ENCODE assay signal across 13 mouse cellular contexts in genomic region chr14:121884150-121884797, GRCm38 (mm10). TPM values are rescaled to one million over a fixed set of nuclear protein-coding genes. Genes with fewer than 3 reads are reported as not detected.
DNase-seq lines count a peak whose midpoint lies in the region; ATAC-seq and TF ChIP-seq lines count a peak whose summit lies in the region.
"Had no signal": no experiment of that assay in that cellular context is flagged by ENCODE, and none has a peak within 500 bp of the region (broad histone marks: within the 10 kb centered on the region; RNA-seq: fewer than 3 reads in every experiment).

No protein-coding gene starts in this region.

- H3K4me1 ChIP-seq in kidney, embryonic 14.5 days (ENCODE audit: control insufficient read depth, insufficient read depth, low read length), result peaks cover 12% of the 10 kb centered on the region; the same call in 1 of the 2 replicates
- peaks cover 3% of the 10 kb centered on the region; the same call in 1 of the 2 replicates for H3K4me1 ChIP-seq in stomach, postnatal 0 days (replicated peaks; ENCODE audit: control insufficient read depth, insufficient read depth)
- H3K4me1 ChIP-seq in midbrain, embryonic 14.5 days (ENCODE audit: control insufficient read depth, insufficient read depth, low read length), result peaks cover 9% of the 10 kb centered on the region; the same call in 1 of the 2 replicates
- H3K4me1 ChIP-seq in hindbrain, embryonic 13.5 days (replicated peaks), result peaks cover 22% of the 10 kb centered on the region

- TF ChIP-seq CTCF in stomach, postnatal 0 days (IDR thresholded peaks at IDR 0.05; ENCODE audit: low read depth), result no peak

- no peak overlapping the region for H3K4me2 ChIP-seq in kidney, embryonic 14.5 days (replicated peaks; ENCODE audit: low read depth, low read length)
- H3K4me2 ChIP-seq in stomach, postnatal 0 days (replicated peaks; ENCODE audit: low read depth), result no peak overlapping the region
- H3K4me2 ChIP-seq in midbrain, embryonic 14.5 days (ENCODE audit: low read length), result no peak overlapping the region
- H3K4me2 ChIP-seq in hindbrain, embryonic 13.5 days, result no peak overlapping the region
- H3K4me2 ChIP-seq: liver, embryonic 11.5 days had no signal

- H3K9me3 ChIP-seq in kidney, embryonic 14.5 days (ENCODE audit: control insufficient read depth, low read length), result no peaks in the 10 kb centered on the region
- no peaks in the 10 kb centered on the region for H3K9me3 ChIP-seq in stomach, postnatal 0 days (ENCODE audit: control insufficient read depth, low read length)
- H3K9me3 ChIP-seq in midbrain, embryonic 14.5 days (ENCODE audit: control insufficient read depth, low read length), result no peaks in the 10 kb centered on the region
- no peaks in the 10 kb centered on the region for H3K9me3 ChIP-seq in hindbrain, embryonic 13.5 days
- H3K9me3 ChIP-seq: megakaryocyte, embryonic 14.5 days had no signal

- WGBS in kidney, embryonic 14.5 days, result 46% methylated on average over 6 of the region's 6 CpGs
- 32% methylated on average over 6 of the region's 6 CpGs for WGBS in stomach, postnatal 0 days
- WGBS in midbrain, embryonic 14.5 days, result 84% methylated on average over 6 of the region's 6 CpGs
- WGBS in hindbrain, embryonic 13.5 days, result 81% methylated on average over 6 of the region's 6 CpGs

- peak; percentile 13 to 16 for DNase-seq in cerebellum, postnatal 10 days
- DNase-seq in cerebellum, adult 9-10 months, result no peak
- peak; percentile 84 for DNase-seq in kidney, postnatal 10 days
- peak; percentile 76 for DNase-seq in kidney, postnatal 14 days
- DNase-seq in stomach, postnatal 0 days (ENCODE audit: low spot score), result peak; percentile 27
- DNase-seq in midbrain, embryonic 14.5 days, result no peak
- DNase-seq: retina, postnatal 1 day; spleen, adult 18-20 months had no signal

- no peak overlapping the region for H3K4me3 ChIP-seq in kidney, embryonic 14.5 days (ENCODE audit: low read length)
- H3K4me3 ChIP-seq in stomach, postnatal 0 days (ENCODE audit: low read depth, low read length), result no peak overlapping the region
- no peak overlapping the region for H3K4me3 ChIP-seq in midbrain, embryonic 14.5 days (replicated peaks; ENCODE audit: low read depth, low read length)
- H3K4me3 ChIP-seq in hindbrain, embryonic 13.5 days, result no peak overlapping the region
- H3K4me3 ChIP-seq: myocyte had no signal

- no peak overlapping the region for H3K27ac ChIP-seq in kidney, embryonic 14.5 days (ENCODE audit: low read depth, low read length)
- H3K27ac ChIP-seq in stomach, postnatal 0 days (replicated peaks), result no peak overlapping the region
- H3K27ac ChIP-seq in midbrain, embryonic 14.5 days (replicated peaks; ENCODE audit: low read depth, low read length), result no peak overlapping the region
- no peak overlapping the region for H3K27ac ChIP-seq in hindbrain, embryonic 13.5 days

- no peak for ATAC-seq in kidney, embryonic 14.5 days (ENCODE audit: low FRiP score, low TSS enrichment)
- ATAC-seq in stomach, postnatal 0 days (ENCODE audit: low FRiP score, low TSS enrichment), result peak; percentile 33; the same call in 1 of the 2 replicates
- no peak for ATAC-seq in midbrain, embryonic 14.5 days (ENCODE audit: low FRiP score, low TSS enrichment)
- ATAC-seq in hindbrain, embryonic 13.5 days (ENCODE audit: low FRiP score), result no peak

- TF ChIP-seq EP300 in stomach, postnatal 0 days (optimal IDR thresholded peaks at IDR 0.05), result no peak

- H3K36me3 ChIP-seq in kidney, embryonic 14.5 days (ENCODE audit: control insufficient read depth, insufficient read depth, low read length), result no peaks in the 10 kb centered on the region
- no peaks in the 10 kb centered on the region for H3K36me3 ChIP-seq in stomach, postnatal 0 days (ENCODE audit: control insufficient read depth, insufficient read depth, low read length)
- peaks cover 3% of the 10 kb centered on the region; the same call in 1 of the 2 replicates for H3K36me3 ChIP-seq in midbrain, embryonic 14.5 days (ENCODE audit: control insufficient read depth, insufficient read depth, low read length)
- H3K36me3 ChIP-seq in hindbrain, embryonic 13.5 days, result peaks cover 6% of the 10 kb centered on the region; the same call in 1 of the 2 replicates

- no peak overlapping the region for H3K9ac ChIP-seq in kidney, embryonic 14.5 days (ENCODE audit: low read depth, low read length)
- H3K9ac ChIP-seq in stomach, postnatal 0 days (ENCODE audit: low read length), result no peak overlapping the region
- H3K9ac ChIP-seq in midbrain, embryonic 14.5 days (replicated peaks; ENCODE audit: low read length), result no peak overlapping the region
- no peak overlapping the region; the same call in 1 of the 2 replicates for H3K9ac ChIP-seq in hindbrain, embryonic 13.5 days

- H3K27me3 ChIP-seq in kidney, embryonic 14.5 days (ENCODE audit: control insufficient read depth, insufficient read depth, low read length), result no peaks in the 10 kb centered on the region
- H3K27me3 ChIP-seq in stomach, postnatal 0 days (ENCODE audit: control insufficient read depth, insufficient read depth, low read length), result no peaks in the 10 kb centered on the region
- H3K27me3 ChIP-seq in midbrain, embryonic 14.5 days (ENCODE audit: control insufficient read depth, insufficient read depth, low read length), result no peaks in the 10 kb centered on the region
- H3K27me3 ChIP-seq in hindbrain, embryonic 13.5 days, result no peaks in the 10 kb centered on the region
- H3K27me3 ChIP-seq: megakaryocyte, embryonic 14.5 days had no signal

RNA-seq across cellular contexts. Expression of gene Ubac2, which starts 5.9 kb away (rescaled TPM):
- 49.4 and 78.2 TPM in 2 replicates for polyA plus RNA-seq in kidney, embryonic 14.5 days (2014; fragmentation: Nextera tagmentation; extraction: Ambion mirVana)
- polyA plus RNA-seq in stomach, postnatal 0 days (2015; fragmentation: Nextera tagmentation; extraction: Ambion mirVana), result 38.5 and 38.6 TPM in 2 replicates
- 37.4 and 52.4 TPM in 2 replicates for polyA plus RNA-seq in midbrain, embryonic 14.5 days (2014; fragmentation: Nextera tagmentation; extraction: Ambion mirVana)
- polyA plus RNA-seq in hindbrain, embryonic 13.5 days (2015; fragmentation: Nextera tagmentation; extraction: Ambion mirVana), result 49.3 and 56.9 TPM in 2 replicates

RNA-seq across cellular contexts. Expression of gene Gpr18, which starts 31.3 kb away (rescaled TPM):
- 0.17 and 0.42 TPM in 2 replicates for polyA plus RNA-seq in kidney, embryonic 14.5 days (2014; fragmentation: Nextera tagmentation; extraction: Ambion mirVana)
- 0.06 and 0.08 TPM in 2 replicates for polyA plus RNA-seq in stomach, postnatal 0 days (2015; fragmentation: Nextera tagmentation; extraction: Ambion mirVana)
- not detected in 2 replicates for polyA plus RNA-seq in midbrain, embryonic 14.5 days (2014; fragmentation: Nextera tagmentation; extraction: Ambion mirVana)
- polyA plus RNA-seq in hindbrain, embryonic 13.5 days (2015; fragmentation: Nextera tagmentation; extraction: Ambion mirVana), result 0.21 and 0.36 TPM in 2 replicates
- polyA plus RNA-seq: liver, embryonic 11.5 days; myocyte had no signal

Comparison
In these comparisons a context has a peak if more than half of its experiments do, and no peak if none do; other contexts are left out.
1. DNase-seq: peak in cerebellum, postnatal 10 days (2 of 2), kidney, postnatal 10 days (single experiment), kidney, postnatal 14 days (single experiment) and stomach, postnatal 0 days (single experiment); none in cerebellum, adult 9-10 months (single experiment) and midbrain, embryonic 14.5 days (single experiment).